Mouse (Mus musculus) stomach, embryonic 14.5 days (tissue): ENCODE data around the gene Mbnl2. TPM values are rescaled to one million over a fixed set of nuclear protein-coding genes. Genes with fewer than 3 reads are reported as not detected.

Experiments
- ATAC-seq: fragments of 200-750 bp; cut with Nextera tagmentation; 2 replicates; pipeline ENCODE4 v1.8.0; 2017; ENCODE audit warnings: low read depth, moderate TSS enrichment; ENCODE audit not compliant: insufficient number of reproducible peaks, insufficient read depth, low FRiP score
- H3K27ac ChIP-seq: fragments of 300-500 bp; sonication (generic); 2 replicates; pipeline ENCODE4 v1.5.1; 2014; ENCODE audit warnings: mild to moderate bottlenecking, low read length, moderate library complexity, mixed read lengths
- H3K27me3 ChIP-seq: fragments of 300-500 bp; sonication (generic); 2 replicates; pipeline ENCODE4 v1.6.1; 2014; ENCODE audit warnings: low read length, control low read depth, mixed read lengths; ENCODE audit not compliant: control insufficient read depth, insufficient read depth
- H3K36me3 ChIP-seq: fragments of 300-500 bp; sonication (generic); 2 replicates; pipeline ENCODE4 v1.6.1; 2014; ENCODE audit warnings: mild to moderate bottlenecking, control low read depth, low read length, moderate library complexity, mixed read lengths; ENCODE audit not compliant: control insufficient read depth, insufficient read depth
- H3K4me1 ChIP-seq: fragments of 300-500 bp; sonication (generic); 2 replicates; pipeline ENCODE4 v1.6.1; 2014; ENCODE audit warnings: low read length, control low read depth, mixed read lengths; ENCODE audit not compliant: control insufficient read depth, insufficient read depth
- H3K4me2 ChIP-seq: fragments of 300-500 bp; sonication (generic); replicated peaks from 2 replicates; pipeline ENCODE4 v1.6.1; 2014; ENCODE audit warnings: low read depth, low read length, control low read depth
- H3K4me3 ChIP-seq: fragments of 300-500 bp; sonication (generic); 2 replicates; pipeline ENCODE4 v1.5.1; 2014; ENCODE audit warnings: low read depth, low read length, control low read depth
- H3K9ac ChIP-seq: fragments of 300-500 bp; sonication (generic); replicated peaks from 2 replicates; pipeline ENCODE4 v1.6.1; 2014; ENCODE audit warnings: low read depth, mild to moderate bottlenecking, control low read depth, low read length, moderate library complexity, mixed read lengths
- H3K9me3 ChIP-seq: fragments of 300-500 bp; sonication (generic); 2 replicates; pipeline ENCODE4 v1.6.1; 2016; ENCODE audit warnings: low read depth, low read length, control low read depth; ENCODE audit not compliant: control insufficient read depth
- WGBS: fragments of 180-500 bp; shearing (Covaris S2); extraction: QIAGEN DNeasy Blood & Tissue Kit; methylation state at CpG from one replicate; pipeline ENCODE4 v1.1.7; 2014; 5-methylcytosine and 5-hydroxymethylcytosine counted together
- polyA plus RNA-seq: library from polyadenylated mRNA; unstranded; fragments of >200 nt; fragmentation: Nextera tagmentation; extraction: Ambion mirVana; gene quantifications from 2 replicates; pipeline ENCODE4 v1.2.1, GENCODE M21; 2014

Gene Mbnl2
- polyA plus RNA-seq, 1 experiment from 2014 or later, result 119 TPM

DNA sequence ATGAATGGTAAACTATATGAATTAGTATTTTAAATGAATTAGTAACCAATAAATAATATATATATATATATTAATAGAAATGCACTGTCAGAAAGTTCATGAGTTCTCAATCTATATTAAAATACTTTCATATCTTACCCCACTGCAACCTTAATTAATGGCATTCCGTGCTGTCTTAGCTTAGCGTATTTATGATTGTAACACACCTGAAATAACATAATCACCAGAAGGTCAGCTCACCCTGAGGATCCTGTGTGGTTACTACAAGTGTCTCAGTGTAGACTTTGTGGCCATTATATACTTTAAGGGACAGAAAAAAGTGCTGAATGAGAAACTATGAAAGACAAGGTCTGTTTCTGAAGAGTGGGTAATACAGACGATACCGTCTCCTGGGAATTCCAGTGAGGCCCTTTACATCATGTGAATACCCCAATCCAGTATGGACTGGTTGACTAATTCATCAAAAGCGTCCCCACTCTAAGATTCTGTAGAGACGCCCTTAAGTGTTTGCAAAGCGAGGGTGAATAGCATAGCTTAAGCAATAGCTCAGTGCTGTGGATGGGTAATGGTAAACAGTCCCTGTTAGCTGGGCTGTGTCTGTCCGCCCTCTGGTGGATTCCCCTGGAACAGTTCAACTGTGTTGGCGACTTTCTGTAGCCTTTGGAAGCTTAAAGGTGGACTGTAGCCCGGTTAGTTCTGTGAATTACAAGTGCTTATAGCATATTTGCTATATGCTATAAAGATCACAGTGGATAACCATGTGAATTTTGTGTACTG, 122.6 kb downstream of the Mbnl2 start:
- Histone ChIP-seq H3K9me3 (no peaks in the 10 kb centered on the region), H3K27ac (no peak overlapping the region), H3K4me3 (no peak overlapping the region), H3K36me3 (peaks cover 17% of the 10 kb centered on the region), H3K4me2 (no peak overlapping the region), H3K27me3 (no peaks in the 10 kb centered on the region), H3K9ac (no peak overlapping the region), H3K4me1 (no peaks in the 10 kb centered on the region)
- ATAC-seq, result peak; percentile 79
- 39% methylated on average over 10 of the region's 10 CpGs for WGBS

GRCm38 (mm10) chr14:120399614-120400013, 124.1 kb downstream of the Mbnl2 start:
- Histone ChIP-seq H3K27ac (no peak overlapping the region), H3K4me2 (no peak overlapping the region), H3K4me1 (no peaks in the 10 kb centered on the region), H3K36me3 (peaks cover 28% of the 10 kb centered on the region), H3K27me3 (no peaks in the 10 kb centered on the region), H3K9me3 (no peaks in the 10 kb centered on the region), H3K9ac (no peak overlapping the region), H3K4me3 (no peak overlapping the region)
- WGBS, result 88% methylated on average over 6 of the region's 6 CpGs
- ATAC-seq, result no peak

DNA sequence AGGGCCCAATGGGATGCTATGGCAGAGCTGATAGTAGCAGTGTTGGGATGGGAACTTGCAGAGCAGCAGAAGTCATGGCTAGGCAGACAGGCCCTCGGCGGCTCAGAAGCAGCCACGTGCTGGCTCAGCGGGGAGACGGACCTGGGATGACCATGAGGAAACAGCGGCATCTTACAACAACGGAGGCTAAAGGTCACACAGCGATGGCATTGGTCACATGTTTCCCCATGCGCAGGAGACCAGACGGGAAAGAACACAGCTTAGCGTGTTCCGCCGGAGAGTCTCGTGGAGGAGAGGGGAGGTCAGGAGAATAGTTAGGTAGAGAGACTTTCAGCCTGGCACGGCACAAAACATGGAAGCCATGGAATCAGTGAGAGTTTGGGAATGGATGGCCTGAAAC, 125.7 kb downstream of the Mbnl2 start:
- H3K36me3 ChIP-seq, result peaks cover 28% of the 10 kb centered on the region
- 89% methylated on average over 15 of the region's 15 CpGs for WGBS
- no peak overlapping the region for H3K4me3 ChIP-seq

GRCm38 (mm10) chr14:120402715-120403114, 127.2 kb downstream of the Mbnl2 start:
- no peaks in the 10 kb centered on the region; the same call in 1 of the 2 replicates for H3K4me1 ChIP-seq
- H3K9me3 ChIP-seq, result no peaks in the 10 kb centered on the region
- no peak overlapping the region for H3K4me2 ChIP-seq
- 95% methylated on average over 9 of the region's 9 CpGs for WGBS
- H3K9ac ChIP-seq, result no peak overlapping the region
- H3K36me3 ChIP-seq, result peaks cover 28% of the 10 kb centered on the region
- ATAC-seq, result no peak
- H3K27ac ChIP-seq, result no peak overlapping the region
- no peak overlapping the region for H3K4me3 ChIP-seq
- no peaks in the 10 kb centered on the region for H3K27me3 ChIP-seq

More for the DNA sequence above, 125.7 kb downstream of the Mbnl2 start:
- no peak overlapping the region for H3K27ac ChIP-seq
- no peak for ATAC-seq
- H3K4me1 ChIP-seq, result no peaks in the 10 kb centered on the region; the same call in 1 of the 2 replicates
- no peaks in the 10 kb centered on the region for H3K27me3 ChIP-seq
- H3K9ac ChIP-seq, result no peak overlapping the region
- H3K4me2 ChIP-seq, result no peak overlapping the region
- no peaks in the 10 kb centered on the region for H3K9me3 ChIP-seq

DNA sequence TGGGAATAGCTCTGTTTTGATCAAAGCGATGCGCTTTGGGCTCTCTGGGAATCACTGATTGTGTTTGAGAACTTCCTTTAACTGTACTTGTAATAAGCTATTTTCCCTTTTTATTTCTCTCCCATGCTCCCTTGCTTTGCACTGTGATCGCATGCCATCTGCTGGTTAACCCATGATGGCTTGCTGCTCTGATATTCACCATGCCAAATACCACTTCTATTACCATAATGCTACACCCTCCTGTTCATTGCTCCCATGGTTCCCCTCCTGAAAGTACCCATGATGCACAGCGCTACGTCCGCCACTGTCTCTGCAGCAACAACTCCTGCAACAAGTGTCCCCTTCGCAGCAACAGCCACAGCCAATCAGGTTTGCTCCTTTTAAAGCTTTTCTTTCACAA, 128.9 kb downstream of the Mbnl2 start:
- Histone ChIP-seq H3K27ac (no peak overlapping the region), H3K4me3 (no peak overlapping the region), H3K4me1 (no peaks in the 10 kb centered on the region; the same call in 1 of the 2 replicates), H3K9me3 (no peaks in the 10 kb centered on the region), H3K4me2 (no peak overlapping the region), H3K36me3 (peaks cover 26% of the 10 kb centered on the region), H3K27me3 (no peaks in the 10 kb centered on the region), H3K9ac (no peak overlapping the region)
- WGBS, result 89% methylated on average over 7 of the region's 7 CpGs
- no peak for ATAC-seq

DNA sequence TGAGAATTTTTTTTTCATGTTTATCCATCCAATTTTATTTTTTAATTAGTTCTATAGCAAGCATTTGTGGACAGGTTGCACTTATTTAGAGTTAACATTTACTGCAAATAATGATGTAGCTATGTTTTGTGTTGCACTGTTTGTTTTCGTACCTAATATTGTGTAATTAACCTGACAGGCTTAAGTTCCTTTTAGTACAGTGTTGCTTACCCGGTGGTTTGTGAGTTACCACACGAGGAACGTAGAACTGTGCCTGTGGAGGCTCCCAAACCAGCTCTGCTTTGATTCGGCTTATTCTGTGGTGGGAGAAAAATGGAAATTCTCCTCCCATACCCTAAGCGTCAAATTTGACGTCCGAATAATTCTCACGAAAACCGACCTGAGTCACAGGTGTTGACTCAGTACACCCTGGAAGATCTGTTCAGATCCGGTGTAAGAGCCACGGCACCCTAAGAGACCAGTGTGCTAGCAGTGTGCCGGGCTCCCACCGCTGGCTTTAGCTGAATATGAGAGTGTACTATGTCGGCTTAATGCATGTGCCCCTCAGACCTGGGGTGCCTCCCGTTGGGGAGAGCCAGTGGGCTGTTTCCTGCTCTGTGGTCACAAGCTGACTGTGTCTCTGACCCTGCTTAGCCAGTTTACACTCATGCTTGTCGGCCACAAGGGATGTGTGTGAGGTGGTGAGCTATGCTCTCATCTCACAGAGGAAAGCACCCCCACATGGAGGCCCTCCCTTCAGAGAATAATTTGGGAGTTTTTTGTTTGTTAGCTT, 129.5 kb downstream of the Mbnl2 start:
- Histone ChIP-seq H3K27me3 (no peaks in the 10 kb centered on the region), H3K4me3 (no peak overlapping the region), H3K27ac (peak overlapping the region; percentile 59; the same call in 1 of the 2 replicates), H3K9me3 (no peaks in the 10 kb centered on the region), H3K9ac (no peak overlapping the region), H3K36me3 (peaks cover 21% of the 10 kb centered on the region; the same call in 1 of the 2 replicates), H3K4me1 (no peaks in the 10 kb centered on the region; the same call in 1 of the 2 replicates), H3K4me2 (no peak overlapping the region)
- no peak for ATAC-seq
- WGBS, result 68% methylated on average over 17 of the region's 17 CpGs

DNA sequence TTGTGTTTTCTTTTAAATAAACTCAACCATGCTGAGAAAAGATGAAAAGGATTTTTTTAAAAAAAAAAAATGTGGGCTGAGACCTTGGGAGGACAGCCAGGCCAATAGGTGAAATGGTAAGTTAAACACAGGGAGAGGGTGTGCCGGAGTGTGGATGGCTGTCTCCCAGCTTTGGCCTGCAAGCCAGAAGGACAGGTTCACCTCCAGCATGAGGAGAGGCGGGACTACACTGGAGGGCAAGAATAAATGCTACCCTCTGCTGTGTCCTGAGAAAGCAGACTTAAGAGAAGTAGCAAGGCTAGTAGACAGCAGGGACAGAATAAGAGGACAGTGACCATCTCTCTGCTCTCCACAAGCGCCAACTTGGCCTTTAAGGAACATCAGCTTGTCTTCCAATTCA, 130.1 kb downstream of the Mbnl2 start:
- H3K27ac ChIP-seq, result peak overlapping the region; percentile 34; the same call in 1 of the 2 replicates
- H3K27me3 ChIP-seq, result no peaks in the 10 kb centered on the region
- no peaks in the 10 kb centered on the region; the same call in 1 of the 2 replicates for H3K4me1 ChIP-seq
- WGBS, result 64% methylated on average over 3 of the region's 3 CpGs
- H3K36me3 ChIP-seq, result peaks cover 23% of the 10 kb centered on the region; the same call in 1 of the 2 replicates
- H3K4me3 ChIP-seq, result no peak overlapping the region
- no peak overlapping the region for H3K4me2 ChIP-seq
- no peaks in the 10 kb centered on the region for H3K9me3 ChIP-seq
- 0 out of 2 replicates have a peak, but pooled peaks have one; percentile 30 for ATAC-seq
- no peak overlapping the region for H3K9ac ChIP-seq

GRCm38 (mm10) chr14:120406271-120406670, 130.8 kb downstream of the Mbnl2 start:
- peaks cover 26% of the 10 kb centered on the region; the same call in 1 of the 2 replicates for H3K36me3 ChIP-seq
- H3K27ac ChIP-seq, result peak overlapping the region; percentile 34; the same call in 1 of the 2 replicates
- 56% methylated on average over 6 of the region's 6 CpGs for WGBS
- 0 out of 2 replicates have a peak, but pooled peaks have one; percentile 50 for ATAC-seq
- H3K27me3 ChIP-seq, result no peaks in the 10 kb centered on the region
- no peaks in the 10 kb centered on the region for H3K9me3 ChIP-seq
- no peak overlapping the region for H3K4me3 ChIP-seq
- H3K9ac ChIP-seq, result no peak overlapping the region
- H3K4me2 ChIP-seq, result no peak overlapping the region
- H3K4me1 ChIP-seq, result no peaks in the 10 kb centered on the region; the same call in 1 of the 2 replicates
